Mouse (Mus musculus) CH12.LX (cell line): ENCODE results near the gene Chml. TPM values are rescaled to one million over a fixed set of nuclear protein-coding genes. Genes with fewer than 3 reads are reported as not detected.

ENCODE experiments used
- DNase-seq: peaks from one replicate; pipeline ENCODE4 v3.0.0-alpha.2; 2013; ENCODE audit errors: extremely low read depth
- H3K27ac ChIP-seq: 2 replicates; pipeline ENCODE4 v1.5.1; 2012; ENCODE audit warnings: low read depth, mild to moderate bottlenecking, control low read depth, moderate library complexity; ENCODE audit not compliant: insufficient read depth
- H3K27me3 ChIP-seq: replicated peaks from 2 replicates; pipeline ENCODE3; 2012; ENCODE audit warnings: inconsistent platforms
- H3K36me3 ChIP-seq, 2 experiments: replicated peaks in 1 of 2; 2 replicates each; pipeline versions ENCODE3 to v1.6.1; 2012; ENCODE audit warnings: inconsistent platforms in 1 of 2, low read length in 1 of 2, mild to moderate bottlenecking in 1 of 2, mixed read lengths in 1 of 2, moderate library complexity in 1 of 2; ENCODE audit not compliant: control insufficient read depth in 1 of 2, insufficient read depth in 1 of 2
- H3K4me1 ChIP-seq, 2 experiments: 2 replicates each; pipeline ENCODE4 v1.6.1; 2012; ENCODE audit warnings: inconsistent platforms in 1 of 2, moderate library complexity in 1 of 2; ENCODE audit not compliant: insufficient read depth in 2 of 2, control insufficient read depth in 1 of 2
- H3K4me2 ChIP-seq: 2 replicates; pipeline ENCODE4 v1.6.1; 2012; ENCODE audit warnings: low read depth, mild to moderate bottlenecking, control low read depth; ENCODE audit not compliant: poor library complexity, insufficient read depth, severe bottlenecking
- H3K4me3 ChIP-seq, 3 experiments: fragments of 150-350 bp in 1 of 3; sonication (generic) in 1 of 3; replicated peaks in 1 of 3; 2 replicates each; pipeline versions ENCODE3 to v1.5.1; 2011 to 2012; ENCODE audit warnings: low read depth in 2 of 3, low read length in 2 of 3, mild to moderate bottlenecking in 2 of 3, moderate library complexity in 2 of 3, control low read depth in 1 of 3, improper control_type of control experiment in 1 of 3, inconsistent platforms in 1 of 3, mixed read lengths in 1 of 3; ENCODE audit not compliant: poor library complexity in 1 of 3
- H3K79me2 ChIP-seq: replicated peaks from 2 replicates; pipeline ENCODE4 v1.6.1; 2012; ENCODE audit warnings: mild to moderate bottlenecking, moderate library complexity; ENCODE audit not compliant: control insufficient read depth, poor library complexity, insufficient read depth, severe bottlenecking; ENCODE audit errors: extremely low read depth
- H3K9ac ChIP-seq: 2 replicates; pipeline ENCODE4 v1.6.1; 2012; ENCODE audit warnings: low read depth, mild to moderate bottlenecking, control low read depth, moderate library complexity; ENCODE audit not compliant: insufficient read depth
- H3K9me3 ChIP-seq: replicated peaks from 2 replicates; pipeline ENCODE3; 2012; ENCODE audit warnings: low read length, inconsistent platforms, mixed read lengths
- BHLHE40 ChIP-seq: IDR thresholded peaks from 2 replicates; pipeline ENCODE4 v1.6.1; 2011; ENCODE audit warnings: mild to moderate bottlenecking, low read depth, low read length, improper control_type of control experiment
- CHD2 ChIP-seq: IDR thresholded peaks from 2 replicates; pipeline ENCODE4 v1.6.1; 2011; ENCODE audit warnings: low read length, improper control_type of control experiment
- CTCF ChIP-seq, 2 experiments: IDR thresholded peaks in 1 of 2; conservative IDR thresholded peaks in 1 of 2; 2 replicates each; pipeline ENCODE4 v1.5.1; 2011 to 2012; ENCODE audit warnings: low read depth in 2 of 2, low read length in 2 of 2, improper control_type of control experiment in 1 of 2, inconsistent platforms in 1 of 2, mild to moderate bottlenecking in 1 of 2, moderate library complexity in 1 of 2
- ELF1 ChIP-seq: IDR thresholded peaks from 2 replicates; pipeline ENCODE4 v1.6.1; 2014; ENCODE audit warnings: low read depth, mild to moderate bottlenecking, inconsistent platforms, low read length, improper control_type of control experiment
- ETS1 ChIP-seq: conservative IDR thresholded peaks from 2 replicates; pipeline ENCODE4 v1.6.1; 2012; ENCODE audit warnings: low read depth, mild to moderate bottlenecking, inconsistent platforms, low read length, improper control_type of control experiment, moderate library complexity
- GABPA ChIP-seq: IDR thresholded peaks from 2 replicates; pipeline ENCODE4 v1.6.1; 2012; ENCODE audit warnings: low read depth, low read length, improper control_type of control experiment, inconsistent platforms; ENCODE audit not compliant: insufficient replicate concordance
- IRF4 ChIP-seq: IDR thresholded peaks from 2 replicates; pipeline ENCODE4 v1.6.1; 2014; ENCODE audit warnings: low read depth, mild to moderate bottlenecking, inconsistent platforms, low read length, improper control_type of control experiment
- JUN ChIP-seq: IDR thresholded peaks from 2 replicates; pipeline ENCODE4 v1.6.1; 2011; ENCODE audit warnings: low read depth, mild to moderate bottlenecking, low read length, improper control_type of control experiment, moderate library complexity; ENCODE audit not compliant: insufficient read depth
- JUND ChIP-seq: conservative IDR thresholded peaks from 2 replicates; pipeline ENCODE4 v1.6.1; 2011; ENCODE audit warnings: low read depth, low read length, improper control_type of control experiment
- MAFK ChIP-seq: IDR thresholded peaks from 2 replicates; pipeline ENCODE4 v1.6.1; 2011; ENCODE audit warnings: low read length, improper control_type of control experiment; ENCODE audit not compliant: insufficient replicate concordance
- MAX ChIP-seq: IDR thresholded peaks from 2 replicates; pipeline ENCODE4 v1.6.1; 2011; ENCODE audit warnings: low read length, improper control_type of control experiment
- MEF2A ChIP-seq: IDR thresholded peaks from 2 replicates; pipeline ENCODE4 v1.6.1; 2014; ENCODE audit warnings: low read depth, mild to moderate bottlenecking, inconsistent platforms, low read length, improper control_type of control experiment, borderline replicate concordance
- MXI1 ChIP-seq: IDR thresholded peaks from 2 replicates; pipeline ENCODE4 v1.6.1; 2011; ENCODE audit warnings: mild to moderate bottlenecking, low read depth, low read length, improper control_type of control experiment
- NELFE ChIP-seq: IDR thresholded peaks from 2 replicates; pipeline ENCODE4 v1.6.1; 2011; ENCODE audit warnings: low read depth, low read length, improper control_type of control experiment
- PAX5 ChIP-seq: IDR thresholded peaks from 2 replicates; pipeline ENCODE4 v1.6.1; 2012; ENCODE audit warnings: low read length, inconsistent platforms, mixed read lengths
- POLR2A ChIP-seq: IDR thresholded peaks from 2 replicates; pipeline ENCODE4 v1.6.1; 2011; ENCODE audit warnings: low read depth, mild to moderate bottlenecking, improper control_type of control experiment, low read length
- RCOR1 ChIP-seq: conservative IDR thresholded peaks from 2 replicates; pipeline ENCODE4 v1.6.1; 2012; ENCODE audit warnings: low read depth, mild to moderate bottlenecking, inconsistent platforms, low read length, improper control_type of control experiment
- SIN3A ChIP-seq: IDR thresholded peaks from 2 replicates; pipeline ENCODE4 v1.6.1; 2012; ENCODE audit warnings: low read length, improper control_type of control experiment, inconsistent platforms
- SMC3 ChIP-seq: IDR thresholded peaks from 2 replicates; pipeline ENCODE4 v1.6.1; 2011; ENCODE audit warnings: low read depth, low read length, improper control_type of control experiment
- TBP ChIP-seq: conservative IDR thresholded peaks from 2 replicates; pipeline ENCODE4 v1.6.1; 2011; ENCODE audit warnings: low read depth, low read length, improper control_type of control experiment
- TCF12 ChIP-seq: IDR thresholded peaks from 2 replicates; pipeline ENCODE4 v1.6.1; 2014; ENCODE audit warnings: low read depth, mild to moderate bottlenecking, inconsistent platforms, low read length, improper control_type of control experiment
- USF1 ChIP-seq: IDR thresholded peaks from 2 replicates; pipeline ENCODE4 v1.6.1; 2014; ENCODE audit warnings: low read depth, mild to moderate bottlenecking, inconsistent platforms, low read length, improper control_type of control experiment
- USF2 ChIP-seq: conservative IDR thresholded peaks from 2 replicates; pipeline ENCODE4 v1.6.1; 2011; ENCODE audit warnings: low read depth, low read length, improper control_type of control experiment
- ZMIZ1 ChIP-seq: IDR thresholded peaks from 2 replicates; pipeline ENCODE4 v1.6.1; 2012; ENCODE audit warnings: low read depth, mild to moderate bottlenecking, inconsistent platforms, low read length, improper control_type of control experiment
- ZNF384 ChIP-seq: IDR thresholded peaks from 2 replicates; pipeline ENCODE4 v1.6.1; 2012; ENCODE audit warnings: low read depth, low read length, improper control_type of control experiment, inconsistent platforms
- dilution Hi-C: fragments of 300-500 bp; cut with MboI; formaldehyde crosslinking; loops from 2 replicates; pipeline ENCODE4 v1.14.3; 2020; ENCODE audit warnings: low sequenced_read_pairs; ENCODE audit not compliant: extremely low pct_unique_long_range_greater_than_20kb, extremely low pct_ligation_motif_present
- in situ Hi-C: fragments of 300-500 bp; cut with MboI; formaldehyde crosslinking; loops from 3 replicates; pipeline ENCODE4 v1.14.3; 2019; ENCODE audit warnings: low sequenced_read_pairs, low pct_ligation_motif_present, low pct_unique_long_range_greater_than_20kb, mixed read lengths
- polyA plus RNA-seq: library from polyadenylated mRNA; unstranded; fragments of >175 nt; gene quantifications from 2 replicates; pipeline ENCODE4 v1.2.1, GENCODE M21; 2012; ENCODE audit warnings: low read depth; ENCODE audit not compliant: insufficient read length
- total RNA-seq, 2 experiments: library from RNA; depleted of rRNA; stranded (reverse); fragments of 300-350 nt in 1 of 2; fragments of >200 nt in 1 of 2; gene quantifications; 2 replicates each; pipeline ENCODE4 v1.2.3; 2012 to 2014

Chml gene
- total and polyA plus RNA-seq, 3 experiments: 3.1 to 6.0 (median 3.3) TPM

DNA sequence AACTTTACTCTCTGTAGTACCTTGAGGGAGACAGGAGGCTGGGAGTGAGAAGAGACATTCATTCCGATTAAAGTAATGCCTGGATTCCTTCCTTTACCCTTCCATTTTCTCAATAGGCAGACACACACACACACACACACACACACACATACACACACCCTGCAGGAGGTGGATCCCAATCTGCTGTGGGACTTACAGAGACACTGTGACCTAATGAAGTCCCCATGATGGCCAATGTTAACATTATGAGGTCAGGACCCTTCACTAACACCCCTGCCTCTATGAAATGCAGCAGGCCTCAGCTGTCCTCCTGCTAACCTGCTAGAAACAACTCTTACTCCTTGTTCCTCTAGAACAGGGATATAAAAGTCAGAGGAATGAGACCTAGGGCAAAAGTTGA, 5.6 kb upstream of the Chml start, which contains the start of gene Wdr64:
Gene Wdr64, plus strand, starts transcription at position 301 of the 400 bp plus-strand sequence.
- TF ChIP-seq ZNF384: no peak
- TF ChIP-seq MEF2A: no peak
- TF ChIP-seq NELFE: no peak
- TF ChIP-seq MAX: no peak
- TF ChIP-seq USF1: no peak
- TF ChIP-seq SIN3A: no peak
- no peak for TF ChIP-seq JUND
- no peak for TF ChIP-seq USF2
- TF ChIP-seq RCOR1: no peak
- TF ChIP-seq SMC3: no peak
- TF ChIP-seq TCF12: no peak
- no peak for TF ChIP-seq JUN
- no peak for TF ChIP-seq MAFK
- TF ChIP-seq ZMIZ1: no peak
- TF ChIP-seq BHLHE40: no peak
- no peak for TF ChIP-seq CTCF (conservative IDR thresholded peaks at IDR 0.05 in 1 of 2, IDR thresholded peaks at IDR 0.05 in 1 of 2; ENCODE audit: low read depth in 2 of 2, low read length in 2 of 2)
- TF ChIP-seq GABPA: no peak
- TF ChIP-seq MXI1: no peak
- TF ChIP-seq PAX5: no peak
- H3K79me2 ChIP-seq: no peaks in the 10 kb centered on the region
- H3K4me1 ChIP-seq: peaks cover 5 to 16% of the 10 kb centered on the region in 2 experiments; a peak in 3 of 4 replicates
- no peaks in the 10 kb centered on the region for H3K27me3 ChIP-seq
- H3K9me3 ChIP-seq: no peaks in the 10 kb centered on the region
- H3K36me3 ChIP-seq: no peaks in the 10 kb centered on the region
- peak within 1 kb of the TSS; percentile 55; the same call in 1 of the 2 replicates for H3K4me2 ChIP-seq
- no peak within 1 kb of the TSS for H3K27ac ChIP-seq
- H3K9ac ChIP-seq: no peak within 1 kb of the TSS
- no peak for DNase-seq
- no peak within 1 kb of the TSS for H3K4me3 ChIP-seq
- in situ Hi-C loops: no loop called here
- dilution Hi-C loops: no loop called here

DNA sequence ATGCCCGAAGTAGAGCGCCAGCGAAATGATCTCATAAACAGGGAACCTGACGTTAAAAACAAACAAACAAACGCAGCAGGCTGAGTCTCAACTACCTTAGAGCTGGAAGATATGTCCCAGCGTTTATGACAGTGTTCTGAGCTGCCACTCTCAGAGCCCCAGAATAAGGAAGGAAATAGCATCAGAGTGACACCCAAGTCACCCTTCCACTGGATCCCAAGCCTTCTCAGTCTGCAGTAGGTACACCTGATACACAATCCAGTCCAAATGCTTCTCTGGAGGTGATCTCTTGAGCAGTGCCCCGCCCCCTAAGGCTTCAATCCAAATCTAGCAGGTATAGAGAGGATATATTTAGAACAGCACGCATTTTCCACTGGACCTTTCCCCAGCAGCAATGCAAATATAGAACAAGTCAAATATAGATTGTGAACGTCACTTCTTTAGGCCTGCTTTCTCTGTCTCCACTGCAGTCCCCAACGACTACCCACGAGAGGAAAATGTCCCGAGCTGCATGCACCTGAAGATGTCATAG, 794 bp upstream of the Chml start:
- H3K27me3 ChIP-seq: no peaks in the 10 kb centered on the region
- TF ChIP-seq ZMIZ1 (no peak), IRF4 (no peak), MEF2A (peak; percentile 87; the same call in 1 of the 2 replicates), BHLHE40 (peak; percentile 51), TBP (no peak), ETS1 (0 out of 2 replicates have a peak, but pooled peaks have one; percentile 11), ELF1 (no peak), POLR2A (no peak), CHD2 (no peak), MAFK (no peak)
- in situ Hi-C loops: no loop called here
- no peak overlapping the region for H3K27ac ChIP-seq
- peak overlapping the region in 2 of 3 experiments; percentile 48 to 55 for H3K4me3 ChIP-seq
- no peaks in the 10 kb centered on the region for H3K9me3 ChIP-seq
- DNase-seq: peak; percentile 28
- H3K4me2 ChIP-seq: peak overlapping the region; percentile 65
- dilution Hi-C loops: no loop called here
- H3K79me2 ChIP-seq: no peaks in the 10 kb centered on the region
- H3K9ac ChIP-seq: peak overlapping the region; percentile 13; the same call in 1 of the 2 replicates
- no peaks in the 10 kb centered on the region for H3K36me3 ChIP-seq
- peaks cover 5 to 27% of the 10 kb centered on the region in 2 experiments; a peak in 3 of 4 replicates for H3K4me1 ChIP-seq
